Mouse (Mus musculus) layer of hippocampus, adult 8-10 months (tissue): Measurements from ENCODE around the gene Gpx7. TPM values are rescaled to one million over a fixed set of nuclear protein-coding genes. Genes with fewer than 3 reads are reported as not detected.
"Not testable (repeated sequence)": the region's sequence is repeated elsewhere in the genome, so short reads cannot be mapped to it uniquely, and the experiment has no call there.

Experiments used
- DNase-seq, 2 experiments: peaks; one replicate each; pipeline ENCODE4 v3.0.0; 2022; ENCODE audit warnings: low spot score in 2 of 2
- total RNA-seq, 4 experiments: library from RNA; stranded (reverse); gene quantifications; 2 replicates each; pipeline ENCODE4 v1.2.4; 2022

Gene Gpx7
- total RNA-seq, 4 experiments from 2014 or later: 4.5 to 5.6 (median 4.7) TPM

DNA sequence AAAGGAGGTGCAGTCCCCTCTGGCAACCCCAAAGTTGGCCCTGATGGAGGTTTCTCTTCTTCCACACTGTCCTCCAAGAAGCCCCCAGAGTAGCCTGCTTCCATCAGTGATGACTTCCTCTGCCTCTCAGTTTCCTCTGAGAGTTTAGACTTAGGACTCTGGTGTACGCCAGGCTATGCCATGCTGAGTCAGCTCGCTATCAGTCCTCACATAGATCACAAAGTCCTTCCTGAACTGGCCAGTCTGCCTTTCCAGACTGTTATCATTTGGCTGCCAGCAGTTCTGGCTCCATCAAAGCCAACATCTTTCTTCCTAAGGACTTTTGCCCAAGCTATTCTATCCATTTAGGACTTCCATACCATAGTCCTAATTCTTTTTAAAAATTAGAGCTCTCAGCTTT, 14.2 kb downstream of the Gpx7 start:
- no peak for DNase-seq

DNA sequence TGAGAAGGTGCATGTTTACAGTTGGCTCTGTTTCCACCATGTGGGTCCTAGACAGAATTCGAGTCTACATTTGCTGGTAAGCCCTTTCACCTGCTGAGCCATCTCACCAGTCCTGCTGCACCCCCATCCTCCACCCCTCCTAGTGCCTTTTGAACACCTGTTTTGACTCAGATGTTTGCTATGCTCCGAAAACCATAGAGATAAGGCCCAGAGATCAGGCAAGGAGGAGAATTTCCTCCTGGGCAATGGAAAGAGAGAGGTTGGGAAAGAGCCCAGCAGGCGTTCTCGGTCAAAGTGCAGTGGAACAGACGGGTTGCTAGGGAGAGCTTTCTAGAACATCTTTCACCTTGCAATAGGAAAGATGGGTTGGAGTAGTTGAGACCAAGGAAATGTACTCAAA, 15.6 kb downstream of the Gpx7 start:
- DNase-seq: no peak

DNA sequence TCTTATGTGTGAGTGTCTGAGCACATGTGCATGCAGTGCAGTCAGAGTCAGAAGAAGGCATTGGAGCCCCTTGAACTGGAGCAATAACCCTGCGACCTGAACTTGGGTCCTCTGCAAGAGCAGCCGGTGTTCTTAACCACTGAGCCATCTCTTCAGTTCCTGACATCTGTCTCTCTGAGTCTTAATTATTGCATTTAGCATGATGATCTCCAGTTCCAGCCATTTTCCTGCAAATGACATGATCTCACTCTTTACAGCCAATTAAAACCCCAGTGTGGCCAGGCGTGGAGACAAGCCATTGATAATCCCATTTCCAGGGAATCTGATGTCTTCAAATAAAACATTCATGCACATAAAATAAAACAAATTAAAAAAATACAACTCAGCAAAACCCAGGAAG, 18.0 kb downstream of the Gpx7 start:
- DNase-seq: no peak

DNA sequence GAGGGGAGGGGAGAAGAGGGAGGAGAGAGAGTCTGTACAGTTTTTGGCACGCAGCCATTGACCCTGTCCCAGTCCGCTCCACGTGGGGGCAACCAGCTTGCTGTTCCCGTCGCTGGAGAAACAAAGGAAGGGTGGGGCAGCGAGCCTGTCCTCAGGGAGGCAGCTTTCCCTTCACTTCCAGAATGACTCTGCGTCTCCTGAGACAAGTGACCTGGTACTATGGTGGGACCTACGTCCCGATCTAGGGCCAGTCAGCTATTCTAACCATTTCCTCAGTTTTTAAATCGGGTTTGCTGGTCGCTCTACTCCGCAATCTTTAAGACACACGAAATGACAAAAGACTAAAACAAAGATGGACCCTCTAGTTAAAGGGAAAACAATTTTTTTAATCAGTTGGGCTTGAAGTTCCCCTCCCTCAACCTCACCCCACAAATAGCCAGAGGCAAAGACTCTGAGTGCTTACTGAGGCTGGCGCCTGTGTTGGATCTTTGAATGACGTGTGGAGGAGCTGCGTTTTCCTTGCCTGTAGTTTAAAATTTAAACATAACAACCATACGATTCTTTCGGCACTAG, 19.0 kb downstream of the Gpx7 start:
- DNase-seq: peak in 1 of 2 experiments; percentile 11

DNA sequence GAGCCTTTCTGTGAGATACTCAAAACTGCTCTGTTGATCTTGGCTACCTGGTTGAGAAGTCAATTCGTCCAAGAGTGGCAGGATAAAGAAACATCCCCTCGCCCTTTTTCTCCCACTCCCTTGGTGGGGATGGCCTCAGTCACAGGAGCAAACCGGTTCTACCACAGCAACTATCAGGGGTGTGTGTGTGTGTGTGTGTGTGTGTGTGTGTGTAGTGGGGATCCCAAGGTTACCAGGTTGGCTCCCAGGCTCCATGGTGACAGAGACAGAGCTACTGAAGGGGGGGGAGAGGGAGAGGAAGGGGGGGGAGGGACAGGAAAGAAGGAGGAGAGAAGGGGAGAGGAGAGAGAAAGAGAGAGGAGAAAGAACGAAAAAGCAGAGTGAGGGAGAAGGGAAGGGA, 19.7 kb downstream of the Gpx7 start:
- no peak for DNase-seq

DNA sequence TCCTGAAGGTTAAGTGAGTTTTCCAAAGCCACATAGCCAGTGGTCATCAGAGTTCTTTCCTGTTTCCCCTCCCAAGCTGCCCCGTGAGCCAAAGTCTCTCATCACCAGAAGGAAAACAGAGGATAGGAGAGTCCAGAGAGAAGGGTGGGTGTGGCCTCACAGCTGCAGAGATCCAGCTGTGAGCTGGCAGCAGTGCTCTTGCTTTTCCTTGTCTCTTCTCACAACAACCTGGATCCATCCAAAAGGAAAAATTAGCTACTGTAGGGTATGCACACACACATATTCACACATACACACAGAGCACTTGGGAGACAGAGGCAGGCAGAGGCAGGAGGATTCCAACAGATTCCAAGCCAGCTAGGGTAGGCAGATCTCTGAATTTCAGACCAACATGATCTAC, 20.7 kb downstream of the Gpx7 start:
- no peak for DNase-seq

DNA sequence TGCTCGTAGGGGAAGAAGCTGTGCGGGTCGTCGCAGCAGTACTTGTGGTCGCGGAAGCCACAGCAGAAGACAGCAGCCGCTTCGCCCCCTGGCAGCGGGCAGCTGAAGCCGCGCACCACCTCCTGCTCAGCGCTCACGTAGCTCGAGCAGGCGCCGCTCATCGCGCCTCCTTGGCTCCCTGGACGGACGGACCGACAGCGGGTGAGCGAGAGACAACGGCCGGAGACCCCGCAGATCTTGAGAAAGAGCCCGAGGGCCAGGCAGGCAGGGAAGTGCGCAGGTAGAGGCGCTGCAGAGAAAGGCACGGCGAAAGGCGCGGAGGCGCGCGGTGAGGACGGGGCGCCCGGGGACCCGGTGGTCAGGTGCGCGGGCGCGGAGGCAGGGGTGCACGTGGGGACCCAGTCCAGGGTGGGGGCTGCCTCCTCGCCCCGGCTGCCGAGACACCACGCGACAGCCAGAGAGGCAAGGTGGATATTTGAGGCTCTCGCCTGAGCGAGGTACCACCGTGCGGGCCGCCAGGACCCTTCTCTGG, 23.5 kb downstream of the Gpx7 start, which contains the start of gene Shisal2a:
Gene Shisal2a (minus strand): TSS at position 167 of the 532 bp plus-strand sequence.
- DNase-seq: no peak

DNA sequence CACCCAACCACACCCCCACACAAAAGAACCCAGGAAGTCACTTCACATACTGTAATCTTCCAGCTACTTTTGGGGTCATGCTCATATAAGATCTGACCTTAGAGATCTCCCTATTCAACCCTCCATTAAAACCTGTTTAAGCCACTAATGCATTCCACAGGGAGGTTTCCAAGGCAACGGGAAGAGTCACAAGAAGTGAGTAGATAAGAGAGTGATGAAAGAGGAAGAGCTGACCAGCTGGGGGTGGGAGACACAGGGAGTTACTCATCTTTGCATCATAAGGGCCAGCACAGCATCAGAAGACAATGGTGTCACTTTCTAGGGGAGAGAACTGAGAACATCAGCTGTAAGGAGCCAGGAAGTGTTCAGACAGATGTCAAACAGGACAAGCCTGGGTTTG, 26.6 kb downstream of the Gpx7 start:
- no peak for DNase-seq

DNA sequence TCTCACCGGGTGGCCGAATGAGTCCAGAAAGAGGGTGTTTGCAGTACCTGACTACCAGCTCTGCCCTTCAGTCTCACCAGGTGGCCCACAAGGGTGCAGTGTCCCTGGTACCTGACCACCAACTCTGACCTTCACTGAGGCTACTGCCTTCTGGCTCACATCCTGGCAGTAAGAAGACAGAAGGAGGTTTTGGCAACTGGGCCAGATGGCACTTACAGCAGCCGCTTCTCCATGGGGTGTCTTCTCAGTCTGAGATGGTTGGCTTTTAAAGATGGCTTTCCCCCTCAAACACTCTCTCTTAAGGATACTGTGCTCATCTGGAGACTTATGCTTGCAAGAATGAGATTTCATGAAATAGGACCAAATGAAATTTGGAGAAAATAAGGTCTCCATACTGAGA, 27.3 kb downstream of the Gpx7 start:
- DNase-seq: no peak

DNA sequence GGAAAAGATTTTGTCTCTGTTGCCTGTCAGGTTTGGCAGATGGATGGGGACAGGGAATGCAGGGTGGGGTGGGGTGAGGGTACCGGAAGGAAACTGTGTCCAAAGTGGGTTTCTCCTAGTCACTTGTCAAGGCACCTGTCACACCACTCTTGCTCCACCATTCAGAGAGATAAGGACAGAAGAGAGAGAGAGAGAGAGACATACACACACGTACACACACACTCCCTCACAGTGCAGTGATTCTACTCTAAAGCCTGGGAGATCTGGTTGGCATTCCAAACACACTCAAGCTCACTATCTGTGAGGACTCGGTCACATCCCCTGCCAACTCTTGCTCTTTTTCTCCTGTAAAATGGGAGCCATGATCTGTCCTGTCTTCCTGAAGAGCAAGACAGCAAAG, 34.6 kb downstream of the Gpx7 start:
- DNase-seq: no peak

DNA sequence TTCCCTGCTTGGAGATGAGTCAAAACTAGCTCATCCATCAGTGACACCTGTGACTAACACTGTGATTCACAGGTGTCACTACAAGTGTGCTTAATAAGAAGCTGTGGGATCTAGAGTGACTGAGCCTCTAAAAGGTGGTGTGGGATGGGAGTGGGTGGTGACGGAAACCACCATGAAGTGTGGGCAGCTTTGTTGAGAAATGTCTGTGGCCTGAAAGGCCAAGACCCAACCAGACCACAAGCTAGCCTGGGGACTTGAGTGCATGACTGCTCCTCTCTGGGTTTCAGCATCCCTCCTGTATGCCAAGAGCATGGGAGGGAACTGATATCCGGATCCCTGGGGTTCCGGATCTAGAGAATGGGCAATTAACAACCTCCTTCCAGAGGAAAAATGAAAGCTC, 35.3 kb downstream of the Gpx7 start:
- no peak for DNase-seq

DNA sequence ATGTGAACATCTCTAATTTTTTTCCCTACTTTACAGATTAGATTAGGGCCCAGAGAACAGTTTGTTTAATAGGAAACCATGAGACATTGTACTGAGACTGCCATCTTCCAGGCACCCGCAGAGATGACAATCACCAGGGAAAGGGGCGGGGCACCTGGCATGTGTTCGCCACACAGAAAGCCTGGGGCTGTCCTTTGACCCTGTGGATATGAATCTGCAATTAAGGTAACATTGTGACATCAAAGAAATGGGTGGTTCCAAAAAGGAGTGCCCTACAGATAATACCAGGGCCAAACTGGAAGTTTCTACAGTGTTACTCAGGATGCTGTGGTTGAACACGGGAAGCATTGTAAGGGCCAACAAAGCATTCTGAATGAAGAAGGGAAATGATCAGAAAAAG, 36.4 kb downstream of the Gpx7 start:
- no peak for DNase-seq

DNA sequence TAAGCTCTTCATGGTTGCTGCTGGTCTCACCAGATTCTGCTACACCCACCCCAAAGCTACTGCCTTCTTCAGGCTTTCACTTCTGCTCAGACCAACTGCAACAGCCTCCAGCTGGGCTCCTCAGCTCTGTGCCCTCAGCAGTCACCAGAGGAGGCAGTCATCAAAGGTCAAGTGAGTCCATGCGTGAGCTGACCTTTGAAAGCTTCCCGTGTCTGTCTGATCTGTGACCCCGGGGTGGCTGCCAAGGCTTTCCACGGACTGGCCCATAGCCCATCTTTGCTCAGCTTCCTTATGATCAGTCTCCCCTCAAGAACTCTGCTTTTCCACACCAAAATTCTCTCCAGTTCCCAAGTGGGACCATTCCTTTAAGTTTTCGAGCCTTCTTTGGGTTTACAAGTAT, 37.5 kb downstream of the Gpx7 start:
- DNase-seq: no peak

DNA sequence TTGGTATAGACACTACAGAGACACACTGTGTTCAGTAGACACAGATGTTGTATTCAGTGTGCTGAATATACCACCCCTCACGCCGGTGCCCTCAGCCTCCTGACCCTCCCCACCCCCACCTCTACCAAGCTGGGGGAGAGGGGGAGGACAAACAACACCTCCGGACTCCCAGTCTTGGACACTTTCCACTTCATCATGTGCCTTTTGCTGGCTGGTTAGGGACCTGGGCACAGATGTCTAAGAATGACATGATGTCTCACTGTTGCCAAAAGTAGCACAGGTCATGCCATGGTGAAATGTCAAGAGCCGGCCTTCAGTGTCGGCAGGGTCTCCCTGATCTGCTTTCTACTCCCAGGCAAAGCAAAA, 42.7 kb downstream of the Gpx7 start:
- no peak for DNase-seq

DNA sequence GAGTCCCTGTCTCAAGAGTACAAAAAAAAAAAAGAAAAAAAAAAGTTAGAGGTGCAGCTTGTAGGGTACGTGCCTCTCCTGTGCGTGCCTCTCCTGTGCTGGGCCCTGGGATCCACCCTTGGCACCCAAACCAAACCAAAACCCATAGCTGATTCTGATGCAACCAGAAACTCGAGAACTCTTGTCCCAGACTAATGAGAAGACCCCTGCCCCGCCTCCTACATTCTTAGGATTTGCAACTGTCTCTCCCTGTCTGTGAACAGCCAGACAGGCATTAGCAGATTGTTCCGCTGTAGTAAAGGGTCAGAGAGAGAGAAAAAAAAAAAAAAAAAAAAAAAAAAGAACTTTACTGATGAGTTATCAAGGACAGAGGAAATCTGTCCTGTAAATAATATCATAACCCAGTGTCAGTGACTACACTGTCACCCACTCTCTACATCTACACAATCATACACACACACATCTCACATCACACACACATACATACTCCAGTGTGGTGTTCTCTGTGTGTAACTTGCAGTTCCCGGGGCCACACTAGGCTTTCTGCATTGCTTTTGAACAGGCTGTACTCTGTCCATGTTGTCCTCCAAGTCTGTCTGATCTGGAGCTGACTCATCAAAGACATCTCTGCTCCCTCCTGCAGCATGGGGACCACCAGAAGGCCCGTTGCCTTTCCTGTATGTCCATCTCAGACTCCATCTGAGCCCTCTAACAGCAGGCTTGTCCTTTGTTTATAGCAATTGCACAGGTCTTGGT, 43.2 kb downstream of the Gpx7 start:
- DNase-seq: no peak

DNA sequence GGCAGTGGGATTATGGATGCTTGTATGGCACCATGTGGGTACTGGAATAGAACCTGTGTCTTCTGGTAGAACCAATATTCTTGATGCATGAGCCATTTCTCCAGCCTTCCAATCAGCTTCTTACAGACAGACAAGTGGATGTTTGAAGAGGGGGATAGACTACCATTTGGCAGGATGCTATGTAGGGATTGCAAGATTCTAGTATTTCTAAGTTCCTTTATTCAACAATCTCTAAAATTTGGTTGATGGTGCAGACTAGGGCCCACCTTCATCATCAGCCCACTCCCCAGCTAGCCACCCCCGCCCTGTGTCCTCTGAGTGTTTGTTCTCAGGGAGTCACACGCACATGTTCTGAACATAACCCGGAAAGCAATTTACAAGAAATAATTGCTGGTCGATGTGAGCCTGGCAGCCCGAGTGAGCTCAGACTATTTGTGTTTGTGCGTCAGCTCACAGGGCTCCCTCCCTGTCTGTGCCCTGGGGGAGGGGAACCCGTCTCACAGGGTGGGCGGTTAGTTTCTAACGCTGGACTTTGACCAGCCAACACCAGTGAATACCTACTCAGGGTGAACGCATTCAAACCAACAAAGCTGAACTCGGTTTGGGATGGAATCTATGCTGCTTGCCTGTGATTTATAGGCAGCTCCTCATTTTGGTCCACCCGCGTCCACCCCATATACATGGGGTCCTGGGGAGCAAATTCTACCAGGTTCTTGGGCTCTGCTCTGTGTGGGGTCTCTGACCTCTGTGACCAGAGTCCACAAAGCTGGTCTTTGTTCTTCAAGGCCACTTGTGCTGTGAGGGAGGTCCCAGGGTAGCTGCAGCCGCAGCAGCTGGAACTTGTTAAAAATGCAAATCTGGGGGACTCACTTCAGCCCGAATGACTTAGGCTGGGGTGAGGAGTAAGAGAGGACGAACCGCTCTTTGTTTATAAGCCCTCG, 44.2 kb downstream of the Gpx7 start:
- DNase-seq: no peak

DNA sequence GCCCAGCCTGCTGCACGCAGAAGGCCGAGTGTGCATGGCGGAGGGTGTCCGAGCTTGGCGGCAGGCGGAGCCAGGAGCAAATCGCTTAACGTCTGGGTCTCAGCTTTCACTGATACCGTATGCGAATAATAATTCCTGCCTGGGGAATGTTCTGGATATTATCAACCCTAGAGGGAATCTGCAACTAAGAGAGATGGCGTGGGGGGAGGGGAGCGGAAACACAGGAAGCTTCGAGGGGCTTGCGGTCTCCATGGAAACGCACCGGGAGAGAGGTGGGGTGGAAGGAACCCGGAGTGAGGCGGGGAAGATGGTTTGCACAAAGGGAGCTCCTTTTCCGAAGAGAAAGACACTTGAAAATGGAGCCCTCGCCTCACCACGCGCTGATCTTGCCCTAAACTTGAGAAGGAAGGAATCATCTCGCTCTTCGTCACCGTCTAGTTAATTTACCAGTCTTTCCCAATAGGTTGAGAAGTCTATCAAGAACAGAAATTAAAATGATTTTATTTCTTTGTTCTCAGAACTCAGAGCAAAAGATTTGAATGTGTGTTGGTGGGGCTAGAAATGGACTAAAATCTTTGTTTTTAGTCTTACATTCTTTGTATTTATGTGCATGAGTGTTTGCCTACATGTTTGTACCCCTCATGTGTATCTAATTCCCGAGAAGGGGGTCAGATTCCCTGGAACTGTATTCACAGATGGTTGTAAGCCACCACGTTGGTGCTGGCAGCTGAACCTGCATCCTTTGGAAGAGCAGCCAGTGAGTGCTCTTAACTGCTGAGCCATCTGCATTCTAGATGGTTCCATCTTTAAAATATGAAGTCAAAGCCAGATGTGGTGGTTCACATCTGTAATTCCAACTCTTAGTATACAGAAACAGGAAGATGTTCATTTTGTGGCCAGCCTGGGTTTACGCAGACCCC, 46.4 kb downstream of the Gpx7 start:
- peak in 1 of 2 experiments; percentile 38 for DNase-seq

DNA sequence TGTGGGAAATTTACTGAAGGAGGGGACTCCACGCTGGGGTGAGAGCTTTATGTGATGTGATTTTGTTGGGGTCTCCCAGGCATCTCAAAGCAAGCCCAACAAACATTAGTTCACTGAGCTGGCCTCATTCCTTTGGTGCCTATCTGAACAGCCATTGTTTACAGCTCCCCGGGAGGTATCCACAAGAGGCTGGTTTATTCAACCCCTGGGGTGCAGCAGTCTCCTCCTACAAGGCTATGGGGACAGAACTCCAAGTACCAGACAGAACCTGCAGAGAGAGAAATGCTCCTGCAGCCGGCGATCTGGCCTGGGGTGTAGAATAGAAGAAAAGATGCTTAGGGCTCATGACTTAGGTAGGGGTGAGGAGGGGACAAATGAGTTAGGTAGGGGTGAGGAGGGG, 48.3 kb downstream of the Gpx7 start:
- DNase-seq: no peak

DNA sequence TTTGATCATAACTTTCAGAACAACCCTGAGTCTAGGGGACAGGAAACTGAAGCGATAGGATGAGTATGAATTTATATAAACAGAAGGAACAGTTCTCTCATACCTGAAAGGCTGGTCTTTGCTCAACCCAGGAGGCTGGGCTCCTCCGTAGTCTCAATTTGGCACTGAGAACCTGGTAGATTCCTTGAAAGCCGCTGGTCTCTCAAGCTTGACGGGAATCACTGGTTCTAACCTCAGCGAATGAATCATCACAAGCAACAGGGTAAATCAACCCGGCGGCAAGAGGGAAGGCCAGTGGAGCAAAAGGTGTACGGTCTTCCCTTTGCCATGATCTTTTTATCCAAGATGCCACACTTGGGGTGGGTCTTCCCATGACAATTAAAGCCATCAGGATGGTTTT, 49.3 kb downstream of the Gpx7 start:
- DNase-seq: no peak

DNA sequence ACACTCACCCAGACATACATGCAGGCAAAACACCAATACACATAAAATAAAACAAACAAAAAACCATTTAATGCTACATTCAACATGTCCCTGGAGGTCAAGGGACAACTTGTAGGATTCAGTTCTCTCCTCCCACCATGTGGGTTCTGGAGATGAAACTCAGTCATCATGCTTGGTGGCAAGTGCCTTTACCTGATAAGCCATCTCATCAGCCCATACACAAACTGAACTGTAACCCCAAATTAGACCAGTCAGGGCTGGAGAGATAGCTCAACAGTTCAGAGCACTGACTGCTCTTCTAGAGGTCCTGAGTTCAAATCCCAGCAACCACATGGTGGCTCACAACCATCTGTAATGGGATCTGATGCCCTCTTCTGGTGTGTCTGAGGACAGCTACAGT, 53.2 kb downstream of the Gpx7 start:
- not testable (repeated sequence) for DNase-seq

DNA sequence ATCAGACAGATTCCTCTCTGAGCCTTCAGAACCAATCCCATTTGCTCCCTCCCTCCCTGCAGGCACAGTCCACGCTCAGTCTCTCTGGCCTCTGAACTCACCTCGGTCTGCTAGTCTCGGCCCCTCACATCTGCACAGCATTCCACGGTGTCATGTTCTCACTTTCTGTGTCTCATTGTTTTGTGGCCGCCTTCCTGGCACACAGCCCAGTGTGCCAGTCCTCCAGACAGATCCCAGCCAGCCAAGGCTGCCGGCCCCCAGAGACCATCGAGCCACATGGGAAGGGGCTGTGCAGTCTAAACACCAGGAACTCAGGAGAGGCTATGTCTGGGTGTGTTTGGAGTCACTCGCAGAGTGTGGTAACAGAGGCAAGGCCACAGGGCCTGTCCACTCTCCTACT, 55.9 kb downstream of the Gpx7 start:
- DNase-seq: no peak
